Mouse (Mus musculus) adrenal gland, postnatal 4 days (tissue): ENCODE results near the gene Mfsd8. TPM values are rescaled to one million over a fixed set of nuclear protein-coding genes. Genes with fewer than 3 reads are reported as not detected.
"Not testable (repeated sequence)": the region's sequence is repeated elsewhere in the genome, so short reads cannot be mapped to it uniquely, and the experiment has no call there.

Source experiments
- DNase-seq, 2 experiments: peaks; one replicate each; pipeline ENCODE4 v3.0.0; 2021 to 2022; ENCODE audit warnings: low spot score in 2 of 2, mixed read lengths in 2 of 2
- long read RNA-seq, 2 experiments: library from polyadenylated mRNA; stranded (forward); transcript quantifications; one replicate each; pipeline ENCODE4 v2.0.0; 2021
- total RNA-seq, 2 experiments: library from RNA; stranded (reverse); gene quantifications; 2 replicates each; pipeline ENCODE4 v1.2.3; 2021

Mfsd8 gene
- 10 to 100 TPM; 17.7 to 18.6 TPM for total RNA-seq
- long read RNA-seq, experiment 1, transcript Mfsd8-201 (12 exons, 3,151 nt), result major isoform, 15 of 20 reads
- long read RNA-seq, experiment 1, partial matches to known transcripts, result 1 of 20 reads
- long read RNA-seq, experiment 1, other reads (novel, unspliced or antisense), result 4 of 20 reads
- long read RNA-seq, experiment 2, transcript Mfsd8-201 (12 exons, 3,151 nt), result major isoform, 14 of 25 reads
- long read RNA-seq, experiment 2, partial matches to known transcripts, result 1 of 25 reads
- long read RNA-seq, experiment 2, other reads (novel, unspliced or antisense), result 10 of 25 reads

DNA sequence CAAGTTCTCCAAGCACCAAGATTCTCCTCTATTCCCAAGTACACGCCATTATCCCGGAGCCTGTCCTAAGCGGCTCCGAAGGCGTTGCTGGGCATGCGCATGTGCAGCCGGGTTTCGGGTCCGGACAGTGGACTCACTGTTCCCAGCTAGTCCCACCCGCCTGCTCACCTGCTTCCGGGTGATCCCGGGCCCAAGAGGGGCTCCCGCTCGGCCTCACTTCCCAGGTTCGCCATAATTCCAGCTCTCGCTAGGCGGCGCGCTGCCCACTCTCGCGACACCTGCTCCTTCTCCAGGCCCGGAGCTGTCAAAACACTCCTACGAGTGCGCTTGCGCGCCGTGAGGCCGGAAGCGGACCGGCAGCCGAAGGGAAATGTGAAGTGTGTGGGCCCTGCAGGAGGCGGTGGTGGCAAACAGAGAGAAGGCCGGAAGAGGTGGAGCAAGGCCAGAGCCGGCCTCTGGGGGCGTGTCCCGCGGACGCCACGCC is at the start of gene Mfsd8:
TSS of gene Mfsd8 (minus strand) at position 414 of the 484 bp plus-strand sequence.
- DNase-seq, result peak; percentile 82 to 85

DNA sequence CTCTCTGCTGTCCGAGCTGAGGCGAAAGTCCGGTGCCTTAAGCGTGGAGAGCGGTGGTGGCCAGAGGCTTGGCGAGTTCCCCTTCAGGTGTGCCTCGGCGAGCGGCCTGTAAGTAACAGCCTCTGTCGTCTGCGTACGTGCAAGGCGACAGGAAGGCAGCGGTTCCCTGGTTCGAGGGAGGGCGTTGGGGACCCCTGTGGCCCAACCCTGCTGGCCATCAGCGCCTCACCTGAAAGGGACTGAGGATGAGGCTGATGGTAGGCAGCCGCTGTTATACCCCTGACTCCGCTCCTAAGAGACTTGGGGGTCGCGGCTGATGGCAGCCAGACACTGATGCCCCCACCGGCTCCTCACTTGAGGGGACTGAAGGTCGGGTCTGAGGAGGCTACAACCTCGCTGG is 47.6 kb upstream of the Mfsd8 start:
- DNase-seq, result peak in 1 of 2 experiments; percentile 4

DNA sequence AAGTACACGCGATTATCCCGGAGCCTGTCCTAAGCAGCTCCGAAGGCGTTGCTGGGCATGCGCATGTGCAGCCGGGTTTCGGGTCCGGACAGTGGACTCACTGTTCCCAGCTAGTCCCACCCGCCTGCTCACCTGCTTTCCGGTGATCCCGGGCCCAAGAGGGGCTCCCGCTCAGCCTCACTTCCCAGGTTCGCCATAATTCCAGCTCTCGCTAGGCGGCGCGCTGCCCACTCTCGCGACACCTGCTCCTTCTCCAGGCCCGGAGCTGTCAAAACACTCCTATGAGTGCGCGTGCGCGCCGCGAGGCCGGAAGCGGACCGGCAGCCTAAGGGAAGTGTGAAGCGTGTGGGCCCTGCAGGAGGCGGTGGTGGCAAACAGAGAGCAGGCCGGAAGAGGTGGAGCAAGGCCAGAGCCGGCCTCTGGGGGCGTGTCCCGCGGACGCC is 47.2 kb upstream of the Mfsd8 start:
- DNase-seq, result peak; percentile 86 to 98

DNA sequence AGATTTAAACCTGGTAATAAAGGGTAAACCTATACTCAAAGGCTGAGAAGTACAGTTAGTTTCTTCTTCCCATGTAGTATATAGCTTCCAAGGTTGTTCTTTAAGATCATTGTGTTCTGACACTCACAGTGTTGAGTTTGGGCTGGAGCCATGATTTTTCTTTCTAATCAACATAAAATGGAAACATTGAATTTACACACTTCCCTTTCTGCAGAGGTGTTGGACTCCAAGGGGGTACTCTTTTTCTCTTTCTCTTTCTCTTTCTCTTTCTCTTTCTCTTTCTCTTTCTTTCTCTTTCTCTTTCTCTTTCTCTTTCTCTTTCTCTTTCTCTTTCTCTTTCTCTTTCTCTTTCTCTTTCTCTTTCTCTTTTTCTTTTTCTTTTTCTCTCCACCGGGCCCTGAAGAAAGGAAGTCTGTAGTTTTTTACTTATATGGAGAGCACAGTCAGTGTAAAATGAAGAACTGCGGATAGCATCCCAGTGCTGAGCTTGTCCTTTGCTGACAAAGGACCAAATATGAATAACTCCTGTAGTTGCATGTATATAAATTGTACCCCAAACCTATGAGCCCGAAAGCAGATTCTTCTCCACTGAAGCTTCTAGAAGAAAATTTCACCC is 6.5 kb upstream of the Mfsd8 start:
- DNase-seq, result not testable (repeated sequence)

DNA sequence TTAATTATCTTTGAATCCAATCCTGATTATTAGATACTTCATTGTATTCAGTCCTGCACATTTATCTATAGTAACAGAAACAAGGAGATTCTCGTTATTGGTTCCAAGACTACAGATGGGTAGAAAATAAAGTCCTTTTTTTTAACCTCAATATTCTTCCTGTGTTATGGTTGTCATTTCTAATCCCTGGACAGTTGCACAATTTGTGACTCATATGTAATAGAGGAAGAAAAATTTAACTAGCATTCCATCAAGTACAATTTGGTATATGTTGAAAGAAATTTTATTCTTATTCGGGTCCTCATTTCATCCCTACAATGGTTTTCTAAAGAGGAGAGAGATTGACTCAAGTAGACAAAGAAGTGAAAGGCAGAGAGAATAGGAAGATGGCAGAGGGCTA is 1.2 kb upstream of the Mfsd8 start:
- not testable (repeated sequence) for DNase-seq

DNA sequence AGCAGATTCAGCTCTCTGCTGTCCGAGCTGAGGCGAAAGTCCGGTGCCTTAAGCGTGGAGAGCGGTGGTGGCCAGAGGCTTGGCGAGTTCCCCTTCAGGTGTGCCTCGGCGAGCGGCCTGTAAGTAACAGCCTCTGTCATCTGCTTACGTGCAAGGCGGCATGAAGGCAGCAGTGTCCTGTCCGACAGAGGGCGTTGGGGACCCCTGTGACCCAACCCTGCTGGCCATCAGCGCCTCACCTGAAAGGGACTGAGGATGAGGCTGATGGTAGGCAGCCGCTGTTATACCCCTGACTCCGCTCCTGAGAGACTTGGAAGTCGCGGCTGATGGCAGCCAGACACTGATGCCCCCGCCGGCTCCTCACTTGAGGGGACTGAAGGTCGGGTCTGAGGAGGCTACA is 332 bp upstream of the Mfsd8 start:
- DNase-seq, result peak; percentile 5 to 13

GRCm38 (mm10) chr3:40846957-40847017 is 101 bp upstream of the Mfsd8 start, which contains the start of gene Abhd18:
Abhd18 (plus strand) TSS chr3:40846970.
- DNase-seq, result not testable (repeated sequence)

DNA sequence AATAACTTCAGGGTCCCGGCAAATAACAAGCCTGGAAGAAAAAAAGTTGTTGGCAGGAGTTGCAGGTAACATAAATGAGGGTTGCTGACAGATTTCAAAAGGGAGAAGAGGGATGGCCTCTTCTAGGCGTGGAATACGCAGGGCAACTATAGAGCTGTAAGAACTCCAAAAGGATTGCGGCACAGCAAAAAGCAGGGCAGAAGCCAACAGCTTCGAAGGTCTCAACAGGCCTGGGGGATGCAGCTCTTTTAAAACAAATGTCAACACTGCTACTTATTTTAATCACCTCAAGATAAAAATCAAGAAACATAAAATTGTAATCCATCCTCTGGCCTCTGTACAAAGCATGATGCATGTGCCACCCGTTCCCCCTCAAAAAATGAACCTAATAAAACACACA is 1.2 kb downstream of the Mfsd8 start:
- not testable (repeated sequence) for DNase-seq

GRCm38 (mm10) chr3:40813275-40813674 is 33.4 kb downstream of the Mfsd8 start:
- DNase-seq, result no peak

DNA sequence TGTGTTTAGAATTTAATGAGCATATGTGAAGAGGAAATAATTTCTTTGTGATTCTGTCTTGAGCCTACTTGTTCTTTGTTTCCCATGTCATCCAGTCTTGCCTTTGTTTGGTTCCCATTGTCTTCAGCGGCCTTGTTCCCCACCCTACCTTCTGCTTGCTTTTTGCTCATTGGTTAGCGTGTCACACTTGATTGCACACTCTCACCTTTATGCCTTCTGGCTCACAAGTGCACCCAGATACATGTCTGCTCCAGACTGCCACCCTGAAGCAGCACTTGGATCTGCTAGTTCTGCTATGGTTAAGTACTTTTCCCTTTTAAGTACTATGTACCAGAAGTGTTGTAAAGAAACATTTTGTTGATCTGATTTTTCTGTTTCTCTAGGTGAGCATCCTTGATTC is 36.8 kb downstream of the Mfsd8 start:
- no peak for DNase-seq

- DNase-seq, result no peak
Observed at GRCm38 (mm10) chr3:40808686-40809085, 38.0 kb downstream of the Mfsd8 start.

- DNase-seq, result no peak
Observed at GRCm38 (mm10) chr3:40806871-40807270, 39.8 kb downstream of the Mfsd8 start.

DNA sequence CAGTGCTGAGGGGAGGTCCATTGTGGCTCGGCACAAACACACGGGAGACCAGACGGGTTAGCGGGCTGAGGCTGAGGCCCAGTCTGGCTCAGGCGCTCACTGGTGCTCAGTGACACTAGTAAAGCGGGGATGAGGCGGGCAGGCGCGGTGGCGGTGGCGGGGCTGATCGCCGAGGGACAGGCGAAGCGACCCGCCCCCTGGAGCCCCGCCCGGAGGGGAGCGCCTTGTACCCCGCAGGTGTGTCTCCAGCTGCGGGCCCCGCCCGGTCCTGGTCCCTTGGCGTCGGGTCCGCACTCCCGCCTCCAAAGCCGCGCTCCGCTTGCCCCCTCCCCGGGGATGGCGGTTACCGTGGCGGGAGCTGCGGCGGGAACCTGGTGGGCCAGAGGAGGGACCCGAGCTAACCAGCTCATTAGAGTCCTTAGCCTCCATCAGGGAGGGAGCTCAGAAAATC is 46.3 kb downstream of the Mfsd8 start:
- peak; percentile 14 to 27 for DNase-seq

DNA sequence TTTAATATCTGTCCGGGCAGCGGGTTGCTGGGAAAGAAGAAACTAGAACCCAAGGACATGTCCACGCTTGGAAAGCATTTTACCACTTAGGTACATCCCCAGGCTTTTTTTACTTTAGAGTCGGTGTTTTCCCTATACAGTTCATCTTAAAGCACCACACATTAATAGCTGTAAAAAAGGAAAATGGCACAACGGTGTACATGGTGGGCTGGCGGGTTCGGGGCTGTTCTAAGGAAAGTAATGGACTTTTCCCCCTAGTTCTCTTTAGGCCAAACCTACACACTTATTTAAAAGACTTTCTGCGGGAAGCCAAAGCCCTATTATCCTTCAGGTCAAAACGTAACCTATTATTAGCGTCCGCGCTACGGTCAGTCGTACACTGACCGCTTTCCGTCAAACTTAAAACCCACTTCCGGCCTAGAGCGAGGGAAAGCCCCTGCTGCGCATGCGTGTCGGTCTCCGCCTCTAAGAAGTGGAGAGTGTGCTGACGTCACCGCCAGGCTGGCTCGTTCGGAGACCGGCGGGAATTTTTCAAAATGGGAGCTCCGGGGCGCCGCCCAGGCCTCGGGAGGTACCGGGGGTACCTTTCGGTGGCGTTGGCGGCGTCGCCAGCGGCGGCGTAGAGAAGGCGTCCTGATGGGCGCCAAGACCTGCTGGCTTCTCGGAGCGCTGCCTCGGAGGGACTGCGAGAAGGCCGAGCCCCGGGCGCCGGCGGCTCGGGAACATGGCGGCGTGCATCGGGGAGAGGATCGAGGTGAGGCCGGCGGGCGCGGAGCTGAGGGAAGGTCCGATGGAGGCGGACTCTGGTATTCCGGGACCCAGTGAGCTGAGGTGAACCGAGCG is 46.9 kb downstream of the Mfsd8 start, which contains the start of gene Plk4:
TSS of gene Plk4 (plus strand) at position 490 of the 843 bp plus-strand sequence.
- DNase-seq, result peak; percentile 94 to 95

- peak in 1 of 2 experiments; percentile 17 for DNase-seq
Observed at GRCm38 (mm10) chr3:40798500-40798899, 48.2 kb downstream of the Mfsd8 start.

- no peak for DNase-seq
Observed at GRCm38 (mm10) chr3:40798054-40798453, 48.6 kb downstream of the Mfsd8 start.

GRCm38 (mm10) chr3:40793783-40794182 is 52.9 kb downstream of the Mfsd8 start:
- DNase-seq, result no peak

Other genes starting within 250 kb of the Mfsd8 start
- gene Slc25a31, start 138.0 kb downstream of the Mfsd8 start, total RNA-seq, result under 1 TPM in 1 of 2 experiments, not detected in 1; 0.14 TPM
- gene Hspa4l, start 102.4 kb downstream of the Mfsd8 start, total RNA-seq, result 10 to 100 TPM; 21.2 to 24.6 TPM
- 10 to 100 TPM; 17.1 to 23.8 TPM for gene Plk4, start 46.9 kb downstream of the Mfsd8 start, total RNA-seq
- 10 to 100 TPM in 1 of 2 experiments, 1 to 10 TPM in 1; 9.8 to 10.4 TPM for gene Abhd18, start 84 bp upstream of the Mfsd8 start, total RNA-seq
- gene 1700034I23Rik, start 55.7 kb upstream of the Mfsd8 start, total RNA-seq, result not detected
- gene Larp1b, start 102.9 kb upstream of the Mfsd8 start, total RNA-seq, result 10 to 100 TPM; 21.0 to 23.1 TPM
- gene Pgrmc2, start 236.2 kb upstream of the Mfsd8 start, total RNA-seq, result 10 to 100 TPM; 43.9 to 45.5 TPM